In genomic region chr15:63616506-63617208, GRCm38 (mm10) we compare ENCODE assay signal across 11 mouse cellular contexts.
DNase-seq lines count a peak whose midpoint lies in the region; ATAC-seq and TF ChIP-seq lines count a peak whose summit lies in the region.
"Had no signal": no experiment of that assay in that cellular context is flagged by ENCODE, and none has a peak within 500 bp of the region (broad histone marks: within the 10 kb centered on the region; RNA-seq: fewer than 3 reads in every experiment).

No protein-coding gene starts in this region.

- no peak for TF ChIP-seq EP300 in lung, postnatal 0 days (IDR thresholded peaks at IDR 0.05)

- H3K27ac ChIP-seq in lung, postnatal 0 days (ENCODE audit: low read length): no peak overlapping the region
- H3K27ac ChIP-seq in forebrain, postnatal 0 days (ENCODE audit: low read depth, low read length): no peak overlapping the region
- H3K27ac ChIP-seq: limb, embryonic 12.5 days had no signal

- DNase-seq in embryo, embryonic 11 days: peak; percentile 6
- no peak for DNase-seq in embryo, embryonic 10.5 days (ENCODE audit: low spot score)
- peak; percentile 5 to 14 for DNase-seq in lung, adult 18-20 months
- DNase-seq in lung, postnatal 0 days (ENCODE audit: low spot score): no peak
- DNase-seq in brain, adult 2 months (ENCODE audit: low read depth, low spot score): peak; percentile 74
- no peak for DNase-seq in forebrain, postnatal 0 days
- DNase-seq in spleen, adult 18-20 months: no peak
- DNase-seq: kidney, postnatal 14 days had no signal

- H3K4me3 ChIP-seq in lung, postnatal 0 days (ENCODE audit: low read depth, low read length): no peak overlapping the region
- no peak overlapping the region for H3K4me3 ChIP-seq in forebrain, postnatal 0 days (ENCODE audit: low read depth, low read length)
- H3K4me3 ChIP-seq: erythroblast, embryonic 14.5 days; limb, embryonic 12.5 days had no signal

- H3K4me2 ChIP-seq in lung, postnatal 0 days (replicated peaks; ENCODE audit: low read depth, low read length): no peak overlapping the region
- no peak overlapping the region for H3K4me2 ChIP-seq in forebrain, postnatal 0 days (ENCODE audit: low read depth)
- H3K4me2 ChIP-seq: limb, embryonic 12.5 days had no signal

- no peak for ATAC-seq in lung, postnatal 0 days
- peak; percentile 89 for ATAC-seq in megakaryocyte, adult 5-6 weeks (ENCODE audit: poor library complexity, severe bottlenecking)
- no peak for ATAC-seq in forebrain, postnatal 0 days

- 49% methylated on average over 8 of the region's 8 CpGs for WGBS in lung, postnatal 0 days
- 74% methylated on average over 8 of the region's 8 CpGs for WGBS in forebrain, postnatal 0 days

- no peak for TF ChIP-seq CTCF in lung, postnatal 0 days (IDR thresholded peaks at IDR 0.05)
- TF ChIP-seq CTCF in forebrain, postnatal 0 days (IDR thresholded peaks at IDR 0.05; ENCODE audit: low read depth): no peak

- H3K9ac ChIP-seq in lung, postnatal 0 days (replicated peaks; ENCODE audit: low read depth): no peak overlapping the region
- no peak overlapping the region for H3K9ac ChIP-seq in forebrain, postnatal 0 days
- H3K9ac ChIP-seq: limb, embryonic 12.5 days had no signal

- H3K9me3 ChIP-seq in lung, postnatal 0 days (ENCODE audit: low read length): no peaks in the 10 kb centered on the region
- H3K9me3 ChIP-seq in forebrain, postnatal 0 days (ENCODE audit: low read length): no peaks in the 10 kb centered on the region
- H3K9me3 ChIP-seq: limb, embryonic 12.5 days had no signal

- no peaks in the 10 kb centered on the region for H3K36me3 ChIP-seq in lung, postnatal 0 days (ENCODE audit: insufficient read depth, low read length)
- no peaks in the 10 kb centered on the region for H3K36me3 ChIP-seq in forebrain, postnatal 0 days (ENCODE audit: insufficient read depth)
- H3K36me3 ChIP-seq: limb, embryonic 12.5 days had no signal

- no peaks in the 10 kb centered on the region for H3K27me3 ChIP-seq in lung, postnatal 0 days (replicated peaks; ENCODE audit: insufficient read depth, low read length)
- no peaks in the 10 kb centered on the region for H3K27me3 ChIP-seq in forebrain, postnatal 0 days (ENCODE audit: insufficient read depth, low read length)
- H3K27me3 ChIP-seq: limb, embryonic 12.5 days had no signal

- H3K4me1 ChIP-seq in lung, postnatal 0 days (ENCODE audit: insufficient read depth, low read depth, low read length): no peaks in the 10 kb centered on the region
- H3K4me1 ChIP-seq in forebrain, postnatal 0 days (ENCODE audit: insufficient read depth): no peaks in the 10 kb centered on the region
- H3K4me1 ChIP-seq: limb, embryonic 12.5 days had no signal

Comparison
In these comparisons a context has a peak if more than half of its experiments do, and no peak if none do; other contexts are left out.
1. DNase-seq: peak in embryo, embryonic 11 days (single experiment), lung, adult 18-20 months (2 of 2) and brain, adult 2 months (single experiment); none in embryo, embryonic 10.5 days (single experiment), lung, postnatal 0 days (single experiment), forebrain, postnatal 0 days (single experiment) and spleen, adult 18-20 months (0 of 2).